ENCODE assay signal across 22 mouse cellular contexts in the genomic region with DNA sequence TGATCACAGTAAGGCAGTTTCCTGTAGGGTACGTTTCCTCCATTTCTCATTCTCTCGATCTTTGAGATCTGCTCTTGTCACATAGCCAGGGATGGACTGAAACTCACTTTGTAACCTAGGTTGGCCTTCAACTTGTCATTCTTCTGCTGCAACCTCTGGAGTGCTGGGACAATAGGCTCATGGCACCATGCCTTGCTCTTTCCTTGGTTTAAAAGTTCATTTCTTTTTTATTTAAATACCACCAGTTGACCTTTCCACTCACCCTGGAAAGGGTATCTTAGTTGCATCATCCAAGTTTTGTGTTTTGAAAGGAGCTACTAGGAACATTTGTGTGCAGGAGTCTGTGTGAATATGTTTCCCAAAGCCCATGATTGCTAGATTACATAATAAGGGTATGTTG. TPM values are rescaled to one million over a fixed set of nuclear protein-coding genes. Genes with fewer than 3 reads are reported as not detected.
A peak's percentile ranks its signal among the peaks of the same experiment; 100 is the strongest.
DNase-seq lines count a peak whose midpoint lies in the region; ATAC-seq lines count a peak whose summit lies in the region.
"Had no signal": no experiment of that assay in that cellular context is flagged by ENCODE, and none has a peak within 500 bp of the region (broad histone marks: within the 10 kb centered on the region; RNA-seq: fewer than 3 reads in every experiment).

No protein-coding gene starts in this region.

- no peak overlapping the region for H3K9ac ChIP-seq in forebrain, embryonic 15.5 days (replicated peaks)
- H3K9ac ChIP-seq: forebrain, embryonic 13.5 days; forebrain, postnatal 0 days; hindbrain, embryonic 12.5 days; hindbrain, embryonic 15.5 days had no signal

- DNase-seq in heart, adult 11 months, result peak; percentile 65
- no peak for DNase-seq in heart, adult 9 months (ENCODE audit: low spot score in 2 of 2)
- DNase-seq in lung, postnatal 36 days, result peak; percentile 29
- DNase-seq in lung, postnatal 10 days, result no peak
- DNase-seq in ZHBTc4 (ENCODE audit: low read depth, low spot score), result peak; percentile 39
- DNase-seq: adrenal gland, postnatal 10 days; B cell, adult 2 months; cerebellum, adult 11 months; cerebellum, adult 8-10 months; cerebellum, postnatal 14 days; forebrain, postnatal 0 days; gastrocnemius, postnatal 25 days; heart, adult 2 months had no signal

- WGBS in forebrain, embryonic 15.5 days, result 81% methylated on average over 2 of the region's 2 CpGs

- no peak for ATAC-seq in frontal cortex, adult (ENCODE audit: low TSS enrichment)
- ATAC-seq in forebrain, embryonic 15.5 days (replicated peaks), result no peak
- ATAC-seq: forebrain, embryonic 13.5 days; forebrain, postnatal 0 days; intestine, postnatal 0 days had no signal

- no peaks in the 10 kb centered on the region for H3K36me3 ChIP-seq in forebrain, embryonic 15.5 days
- H3K36me3 ChIP-seq: forebrain, embryonic 10.5 days; hindbrain, embryonic 12.5 days; hindbrain, embryonic 15.5 days had no signal

- no peak overlapping the region for H3K4me3 ChIP-seq in forebrain, embryonic 15.5 days
- H3K4me3 ChIP-seq: forebrain, embryonic 10.5 days; forebrain, embryonic 13.5 days; heart, adult 2 months; hindbrain, embryonic 12.5 days; hindbrain, embryonic 15.5 days had no signal

- no peaks in the 10 kb centered on the region for H3K9me3 ChIP-seq in forebrain, embryonic 15.5 days
- H3K9me3 ChIP-seq: forebrain, embryonic 10.5 days; forebrain, embryonic 13.5 days; hindbrain, embryonic 12.5 days; hindbrain, embryonic 15.5 days had no signal

- H3K4me1 ChIP-seq in forebrain, embryonic 15.5 days, result peaks cover 5% of the 10 kb centered on the region

- no peak overlapping the region for H3K4me2 ChIP-seq in forebrain, embryonic 15.5 days (replicated peaks)
- H3K4me2 ChIP-seq: forebrain, embryonic 13.5 days; heart, embryonic 11.5 days; hindbrain, embryonic 12.5 days; hindbrain, embryonic 15.5 days had no signal

- H3K27ac ChIP-seq in forebrain, embryonic 15.5 days (replicated peaks), result no peak overlapping the region
- H3K27ac ChIP-seq: forebrain, embryonic 10.5 days; forebrain, embryonic 13.5 days; heart, adult 2 months; hindbrain, embryonic 12.5 days; hindbrain, embryonic 15.5 days had no signal

- no peaks in the 10 kb centered on the region for H3K27me3 ChIP-seq in forebrain, embryonic 15.5 days
- H3K27me3 ChIP-seq: CH12.LX; forebrain, embryonic 13.5 days; hindbrain, embryonic 12.5 days; hindbrain, embryonic 15.5 days had no signal

RNA-seq across cellular contexts. Expression of a gene that starts 6.2 kb away (rescaled TPM):
- 5.5 and 5.7 TPM in 2 replicates for polyA plus RNA-seq in forebrain, embryonic 15.5 days (2015; fragmentation: Nextera tagmentation; extraction: Ambion mirVana)

RNA-seq across cellular contexts. Expression of a gene that starts 32.9 kb away (rescaled TPM):
- polyA plus RNA-seq in forebrain, embryonic 15.5 days (2015; fragmentation: Nextera tagmentation; extraction: Ambion mirVana), result 290 and 317 TPM in 2 replicates

Comparison
In these comparisons a context has a peak if more than half of its experiments do, and no peak if none do; other contexts are left out.
1. DNase-seq: peak in heart, adult 11 months (single experiment), lung, postnatal 36 days (single experiment) and ZHBTc4 (single experiment); none in heart, adult 9 months (0 of 2) and lung, postnatal 10 days (single experiment).